Mouse (Mus musculus) CH12.LX (cell line): Measurements from ENCODE around the gene Lhpp. TPM values are rescaled to one million over a fixed set of nuclear protein-coding genes. Genes with fewer than 3 reads are reported as not detected.

Experiments
- DNase-seq: peaks from one replicate; pipeline ENCODE4 v3.0.0-alpha.2; 2013; ENCODE audit errors: extremely low read depth
- H3K27ac ChIP-seq: 2 replicates; pipeline ENCODE4 v1.5.1; 2012; ENCODE audit warnings: low read depth, mild to moderate bottlenecking, control low read depth, moderate library complexity; ENCODE audit not compliant: insufficient read depth
- H3K27me3 ChIP-seq: replicated peaks from 2 replicates; pipeline ENCODE3; 2012; ENCODE audit warnings: inconsistent platforms
- H3K36me3 ChIP-seq, 2 experiments: replicated peaks in 1 of 2; 2 replicates each; pipeline versions ENCODE3 to v1.6.1; 2012; ENCODE audit warnings: inconsistent platforms in 1 of 2, low read length in 1 of 2, mild to moderate bottlenecking in 1 of 2, mixed read lengths in 1 of 2, moderate library complexity in 1 of 2; ENCODE audit not compliant: control insufficient read depth in 1 of 2, insufficient read depth in 1 of 2
- H3K4me1 ChIP-seq, 2 experiments: 2 replicates each; pipeline ENCODE4 v1.6.1; 2012; ENCODE audit warnings: inconsistent platforms in 1 of 2, moderate library complexity in 1 of 2; ENCODE audit not compliant: insufficient read depth in 2 of 2, control insufficient read depth in 1 of 2
- H3K4me2 ChIP-seq: 2 replicates; pipeline ENCODE4 v1.6.1; 2012; ENCODE audit warnings: low read depth, mild to moderate bottlenecking, control low read depth; ENCODE audit not compliant: poor library complexity, insufficient read depth, severe bottlenecking
- H3K4me3 ChIP-seq, 3 experiments: fragments of 150-350 bp in 1 of 3; sonication (generic) in 1 of 3; replicated peaks in 1 of 3; 2 replicates each; pipeline versions ENCODE3 to v1.5.1; 2011 to 2012; ENCODE audit warnings: low read depth in 2 of 3, low read length in 2 of 3, mild to moderate bottlenecking in 2 of 3, moderate library complexity in 2 of 3, control low read depth in 1 of 3, improper control_type of control experiment in 1 of 3, inconsistent platforms in 1 of 3, mixed read lengths in 1 of 3; ENCODE audit not compliant: poor library complexity in 1 of 3
- H3K79me2 ChIP-seq: replicated peaks from 2 replicates; pipeline ENCODE4 v1.6.1; 2012; ENCODE audit warnings: mild to moderate bottlenecking, moderate library complexity; ENCODE audit not compliant: control insufficient read depth, poor library complexity, insufficient read depth, severe bottlenecking; ENCODE audit errors: extremely low read depth
- H3K9ac ChIP-seq: 2 replicates; pipeline ENCODE4 v1.6.1; 2012; ENCODE audit warnings: low read depth, mild to moderate bottlenecking, control low read depth, moderate library complexity; ENCODE audit not compliant: insufficient read depth
- H3K9me3 ChIP-seq: replicated peaks from 2 replicates; pipeline ENCODE3; 2012; ENCODE audit warnings: low read length, inconsistent platforms, mixed read lengths
- BHLHE40 ChIP-seq: IDR thresholded peaks from 2 replicates; pipeline ENCODE4 v1.6.1; 2011; ENCODE audit warnings: mild to moderate bottlenecking, low read depth, low read length, improper control_type of control experiment
- CHD1 ChIP-seq: IDR thresholded peaks from 2 replicates; pipeline ENCODE4 v1.6.1; 2012; ENCODE audit warnings: low read depth, low read length, improper control_type of control experiment, inconsistent platforms
- CHD2 ChIP-seq: IDR thresholded peaks from 2 replicates; pipeline ENCODE4 v1.6.1; 2011; ENCODE audit warnings: low read length, improper control_type of control experiment
- CTCF ChIP-seq, 2 experiments: IDR thresholded peaks in 1 of 2; conservative IDR thresholded peaks in 1 of 2; 2 replicates each; pipeline ENCODE4 v1.5.1; 2011 to 2012; ENCODE audit warnings: low read depth in 2 of 2, low read length in 2 of 2, improper control_type of control experiment in 1 of 2, inconsistent platforms in 1 of 2, mild to moderate bottlenecking in 1 of 2, moderate library complexity in 1 of 2
- E2F4 ChIP-seq: IDR thresholded peaks from 2 replicates; pipeline ENCODE4 v1.6.1; 2011; ENCODE audit warnings: low read depth, low read length, improper control_type of control experiment; ENCODE audit not compliant: insufficient replicate concordance
- ELF1 ChIP-seq: IDR thresholded peaks from 2 replicates; pipeline ENCODE4 v1.6.1; 2014; ENCODE audit warnings: low read depth, mild to moderate bottlenecking, inconsistent platforms, low read length, improper control_type of control experiment
- EP300 ChIP-seq: IDR thresholded peaks from 2 replicates; pipeline ENCODE4 v1.6.1; 2011; ENCODE audit warnings: low read length, improper control_type of control experiment
- ETS1 ChIP-seq: conservative IDR thresholded peaks from 2 replicates; pipeline ENCODE4 v1.6.1; 2012; ENCODE audit warnings: low read depth, mild to moderate bottlenecking, inconsistent platforms, low read length, improper control_type of control experiment, moderate library complexity
- GABPA ChIP-seq: IDR thresholded peaks from 2 replicates; pipeline ENCODE4 v1.6.1; 2012; ENCODE audit warnings: low read depth, low read length, improper control_type of control experiment, inconsistent platforms; ENCODE audit not compliant: insufficient replicate concordance
- HCFC1 ChIP-seq: IDR thresholded peaks from 2 replicates; pipeline ENCODE4 v1.6.1; 2012; ENCODE audit warnings: low read depth, mild to moderate bottlenecking, inconsistent platforms, low read length, improper control_type of control experiment
- IRF4 ChIP-seq: IDR thresholded peaks from 2 replicates; pipeline ENCODE4 v1.6.1; 2014; ENCODE audit warnings: low read depth, mild to moderate bottlenecking, inconsistent platforms, low read length, improper control_type of control experiment
- JUN ChIP-seq: IDR thresholded peaks from 2 replicates; pipeline ENCODE4 v1.6.1; 2011; ENCODE audit warnings: low read depth, mild to moderate bottlenecking, low read length, improper control_type of control experiment, moderate library complexity; ENCODE audit not compliant: insufficient read depth
- JUND ChIP-seq: conservative IDR thresholded peaks from 2 replicates; pipeline ENCODE4 v1.6.1; 2011; ENCODE audit warnings: low read depth, low read length, improper control_type of control experiment
- KAT2A ChIP-seq: IDR thresholded peaks from 2 replicates; pipeline ENCODE4 v1.6.1; 2012; ENCODE audit warnings: low read length, improper control_type of control experiment, inconsistent platforms; ENCODE audit not compliant: insufficient replicate concordance
- MAFK ChIP-seq: IDR thresholded peaks from 2 replicates; pipeline ENCODE4 v1.6.1; 2011; ENCODE audit warnings: low read length, improper control_type of control experiment; ENCODE audit not compliant: insufficient replicate concordance
- MAX ChIP-seq: IDR thresholded peaks from 2 replicates; pipeline ENCODE4 v1.6.1; 2011; ENCODE audit warnings: low read length, improper control_type of control experiment
- MAZ ChIP-seq: IDR thresholded peaks from 2 replicates; pipeline ENCODE4 v1.6.1; 2012; ENCODE audit warnings: low read depth, mild to moderate bottlenecking, inconsistent platforms, low read length, improper control_type of control experiment, moderate library complexity
- MEF2A ChIP-seq: IDR thresholded peaks from 2 replicates; pipeline ENCODE4 v1.6.1; 2014; ENCODE audit warnings: low read depth, mild to moderate bottlenecking, inconsistent platforms, low read length, improper control_type of control experiment, borderline replicate concordance
- MXI1 ChIP-seq: IDR thresholded peaks from 2 replicates; pipeline ENCODE4 v1.6.1; 2011; ENCODE audit warnings: mild to moderate bottlenecking, low read depth, low read length, improper control_type of control experiment
- MYC ChIP-seq: IDR thresholded peaks from 2 replicates; pipeline ENCODE4 v1.6.1; 2011; ENCODE audit warnings: low read depth, mild to moderate bottlenecking, improper control_type of control experiment, low read length
- NELFE ChIP-seq: IDR thresholded peaks from 2 replicates; pipeline ENCODE4 v1.6.1; 2011; ENCODE audit warnings: low read depth, low read length, improper control_type of control experiment
- NRF1 ChIP-seq: IDR thresholded peaks from 2 replicates; pipeline ENCODE4 v1.6.1; 2014; ENCODE audit warnings: low read depth, mild to moderate bottlenecking, inconsistent platforms, low read length, improper control_type of control experiment, moderate library complexity
- PAX5 ChIP-seq: IDR thresholded peaks from 2 replicates; pipeline ENCODE4 v1.6.1; 2012; ENCODE audit warnings: low read length, inconsistent platforms, mixed read lengths
- POLR2A ChIP-seq: IDR thresholded peaks from 2 replicates; pipeline ENCODE4 v1.6.1; 2011; ENCODE audit warnings: low read depth, mild to moderate bottlenecking, improper control_type of control experiment, low read length
- POLR2AphosphoS2 ChIP-seq: IDR thresholded peaks from 2 replicates; pipeline ENCODE4 v1.6.1; 2011; ENCODE audit warnings: low read depth, low read length, improper control_type of control experiment
- RAD21 ChIP-seq: IDR thresholded peaks from 2 replicates; pipeline ENCODE4 v1.6.1; 2011; ENCODE audit warnings: low read depth, mild to moderate bottlenecking, low read length, improper control_type of control experiment, moderate library complexity
- RCOR1 ChIP-seq: conservative IDR thresholded peaks from 2 replicates; pipeline ENCODE4 v1.6.1; 2012; ENCODE audit warnings: low read depth, mild to moderate bottlenecking, inconsistent platforms, low read length, improper control_type of control experiment
- SIN3A ChIP-seq: IDR thresholded peaks from 2 replicates; pipeline ENCODE4 v1.6.1; 2012; ENCODE audit warnings: low read length, improper control_type of control experiment, inconsistent platforms
- SMC3 ChIP-seq: IDR thresholded peaks from 2 replicates; pipeline ENCODE4 v1.6.1; 2011; ENCODE audit warnings: low read depth, low read length, improper control_type of control experiment
- TBP ChIP-seq: conservative IDR thresholded peaks from 2 replicates; pipeline ENCODE4 v1.6.1; 2011; ENCODE audit warnings: low read depth, low read length, improper control_type of control experiment
- TCF12 ChIP-seq: IDR thresholded peaks from 2 replicates; pipeline ENCODE4 v1.6.1; 2014; ENCODE audit warnings: low read depth, mild to moderate bottlenecking, inconsistent platforms, low read length, improper control_type of control experiment
- UBTF ChIP-seq: IDR thresholded peaks from 2 replicates; pipeline ENCODE4 v1.6.1; 2012; ENCODE audit warnings: low read depth, mild to moderate bottlenecking, inconsistent platforms, low read length, improper control_type of control experiment, moderate library complexity
- USF1 ChIP-seq: IDR thresholded peaks from 2 replicates; pipeline ENCODE4 v1.6.1; 2014; ENCODE audit warnings: low read depth, mild to moderate bottlenecking, inconsistent platforms, low read length, improper control_type of control experiment
- USF2 ChIP-seq: conservative IDR thresholded peaks from 2 replicates; pipeline ENCODE4 v1.6.1; 2011; ENCODE audit warnings: low read depth, low read length, improper control_type of control experiment
- ZC3H11A ChIP-seq: IDR thresholded peaks from 2 replicates; pipeline ENCODE4 v1.6.1; 2012; ENCODE audit warnings: low read depth, mild to moderate bottlenecking, inconsistent platforms, low read length, improper control_type of control experiment
- ZKSCAN1 ChIP-seq: IDR thresholded peaks from 2 replicates; pipeline ENCODE4 v1.6.1; 2012; ENCODE audit warnings: low read depth, inconsistent platforms, low read length, improper control_type of control experiment, borderline replicate concordance
- ZMIZ1 ChIP-seq: IDR thresholded peaks from 2 replicates; pipeline ENCODE4 v1.6.1; 2012; ENCODE audit warnings: low read depth, mild to moderate bottlenecking, inconsistent platforms, low read length, improper control_type of control experiment
- ZNF384 ChIP-seq: IDR thresholded peaks from 2 replicates; pipeline ENCODE4 v1.6.1; 2012; ENCODE audit warnings: low read depth, low read length, improper control_type of control experiment, inconsistent platforms
- dilution Hi-C: fragments of 300-500 bp; cut with MboI; formaldehyde crosslinking; loops from 2 replicates; pipeline ENCODE4 v1.14.3; 2020; ENCODE audit warnings: low sequenced_read_pairs; ENCODE audit not compliant: extremely low pct_unique_long_range_greater_than_20kb, extremely low pct_ligation_motif_present
- in situ Hi-C: fragments of 300-500 bp; cut with MboI; formaldehyde crosslinking; loops from 3 replicates; pipeline ENCODE4 v1.14.3; 2019; ENCODE audit warnings: low sequenced_read_pairs, low pct_ligation_motif_present, low pct_unique_long_range_greater_than_20kb, mixed read lengths
- polyA plus RNA-seq: library from polyadenylated mRNA; unstranded; fragments of >175 nt; gene quantifications from 2 replicates; pipeline ENCODE4 v1.2.1, GENCODE M21; 2012; ENCODE audit warnings: low read depth; ENCODE audit not compliant: insufficient read length
- total RNA-seq, 2 experiments: library from RNA; depleted of rRNA; stranded (reverse); fragments of 300-350 nt in 1 of 2; fragments of >200 nt in 1 of 2; gene quantifications; 2 replicates each; pipeline ENCODE4 v1.2.3; 2012 to 2014

Lhpp gene
- total RNA-seq (2012; rRNA removed) (7.8 and 9.2 TPM in 2 replicates), total RNA-seq (2014; rRNA removed) (13.8 and 14.6 TPM in 2 replicates), polyA plus RNA-seq (15.4 and 16.5 TPM in 2 replicates)

DNA sequence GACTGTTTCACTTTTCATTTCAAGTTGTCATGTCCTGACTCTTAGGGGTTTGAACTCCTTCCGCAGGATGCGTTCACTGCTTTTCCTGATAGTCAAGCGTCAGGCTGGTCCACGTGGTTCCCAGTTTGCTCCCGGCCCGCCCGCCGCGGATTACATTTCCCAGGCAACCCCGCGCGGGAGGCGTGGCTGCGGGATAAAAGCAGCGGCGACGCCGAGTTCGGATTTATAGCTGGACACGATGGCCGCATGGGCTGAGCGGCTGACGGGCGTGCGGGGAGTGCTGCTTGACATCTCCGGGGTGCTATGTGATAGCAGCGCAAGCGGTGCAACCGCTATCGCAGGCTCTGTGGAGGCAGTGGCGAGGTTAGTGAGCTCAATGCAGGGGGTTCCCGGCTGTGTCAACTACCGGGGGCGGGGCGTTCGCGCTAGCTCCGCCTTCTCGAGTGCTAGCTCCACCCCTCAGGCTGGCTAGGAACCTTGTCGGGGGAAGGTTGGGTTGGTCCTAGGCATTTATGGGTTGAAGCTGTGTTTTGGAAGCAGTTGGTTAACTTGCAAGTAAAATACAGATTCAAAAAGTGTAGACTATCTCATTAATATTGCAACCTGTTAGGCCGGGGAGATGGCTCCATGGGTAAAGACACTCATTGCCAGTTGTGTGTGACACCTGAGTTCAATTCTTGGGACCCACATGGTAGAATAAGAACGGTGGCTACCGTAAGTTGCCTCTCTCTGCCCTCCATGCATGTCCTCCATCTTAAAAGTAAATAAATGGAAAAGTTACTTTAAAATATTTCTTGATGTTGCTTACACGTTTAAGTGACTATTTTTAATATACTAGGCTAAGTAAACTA is at the start of gene Lhpp:
TSS of gene Lhpp (plus strand) at position 171 of the 851 bp plus-strand sequence.
- no peak within 1 kb of the TSS for H3K27ac ChIP-seq
- DNase-seq = peak; percentile 78
- H3K4me2 ChIP-seq = peak within 1 kb of the TSS; percentile 1
- dilution Hi-C loops (no loop called here), in situ Hi-C loops (no loop called here)
- peak within 1 kb of the TSS; percentile 0 for H3K9ac ChIP-seq
- H3K79me2 ChIP-seq = no peaks in the 10 kb centered on the region
- H3K36me3 ChIP-seq = no peaks in the 10 kb centered on the region
- H3K4me1 ChIP-seq = peaks cover 6 to 43% of the 10 kb centered on the region in 2 experiments; a peak in 2 of 4 replicates
- H3K9me3 ChIP-seq = no peaks in the 10 kb centered on the region
- TF ChIP-seq JUN = no peak
- no peak for TF ChIP-seq CHD2
- TF ChIP-seq GABPA = no peak
- TF ChIP-seq USF1 = peak; percentile 50
- TF ChIP-seq CHD1 = no peak
- TF ChIP-seq RAD21 = no peak
- no peak for TF ChIP-seq JUND
- no peak for TF ChIP-seq EP300
- no peak for TF ChIP-seq KAT2A
- TF ChIP-seq TBP = 0 out of 2 replicates have a peak, but pooled peaks have one; percentile 43
- no peak for TF ChIP-seq CTCF (conservative IDR thresholded peaks at IDR 0.05 in 1 of 2, IDR thresholded peaks at IDR 0.05 in 1 of 2; ENCODE audit: low read depth in 2 of 2, low read length in 2 of 2)
- peak; percentile 96 for TF ChIP-seq MXI1
- TF ChIP-seq SMC3 = no peak
- TF ChIP-seq ZC3H11A = no peak
- 0 out of 2 replicates have a peak, but pooled peaks have one; percentile 18 for TF ChIP-seq USF2
- TF ChIP-seq E2F4 = no peak
- peak; percentile 67 for TF ChIP-seq NELFE
- TF ChIP-seq MAX = peak; percentile 97
- no peak for TF ChIP-seq ZKSCAN1
- no peak for TF ChIP-seq RCOR1
- peak; percentile 84 for TF ChIP-seq MYC
- TF ChIP-seq ZNF384 = no peak
- peak; percentile 50 for TF ChIP-seq ELF1
- no peak for TF ChIP-seq ZMIZ1
- peak; percentile 35; the same call in 1 of the 2 replicates for TF ChIP-seq ETS1
- TF ChIP-seq IRF4 = peak; percentile 42; the same call in 1 of the 2 replicates
- no peak for TF ChIP-seq PAX5
- no peak for TF ChIP-seq UBTF
- peak; percentile 69 for TF ChIP-seq POLR2A
- no peak; the same call in 1 of the 2 replicates for TF ChIP-seq BHLHE40
- TF ChIP-seq MAZ = no peak
- TF ChIP-seq SIN3A = peak; percentile 28; the same call in 1 of the 2 replicates
- TF ChIP-seq TCF12 = peak; percentile 42; the same call in 1 of the 2 replicates
- TF ChIP-seq MEF2A = peak; percentile 24; the same call in 1 of the 2 replicates
- no peak for TF ChIP-seq POLR2AphosphoS2
- TF ChIP-seq MAFK = no peak
- TF ChIP-seq HCFC1 = peak; percentile 50
- 0 out of 2 replicates have a peak, but pooled peaks have one; percentile 13 for TF ChIP-seq NRF1
- peak within 1 kb of the TSS; percentile 55 to 66 (median 63) for H3K4me3 ChIP-seq
- peaks cover 35% of the 10 kb centered on the region for H3K27me3 ChIP-seq
